Mouse (Mus musculus): ENCODE measurements around the gene Gm20388. TPM values are rescaled to one million over a fixed set of nuclear protein-coding genes. Genes with fewer than 3 reads are reported as not detected.
"Not testable (repeated sequence)": the region's sequence is repeated elsewhere in the genome, so short reads cannot be mapped to it uniquely, and the experiment has no call there.

Gene Gm20388
- polyA plus RNA-seq, 1 experiment from 2014 or later = 47.1 TPM

DNA sequence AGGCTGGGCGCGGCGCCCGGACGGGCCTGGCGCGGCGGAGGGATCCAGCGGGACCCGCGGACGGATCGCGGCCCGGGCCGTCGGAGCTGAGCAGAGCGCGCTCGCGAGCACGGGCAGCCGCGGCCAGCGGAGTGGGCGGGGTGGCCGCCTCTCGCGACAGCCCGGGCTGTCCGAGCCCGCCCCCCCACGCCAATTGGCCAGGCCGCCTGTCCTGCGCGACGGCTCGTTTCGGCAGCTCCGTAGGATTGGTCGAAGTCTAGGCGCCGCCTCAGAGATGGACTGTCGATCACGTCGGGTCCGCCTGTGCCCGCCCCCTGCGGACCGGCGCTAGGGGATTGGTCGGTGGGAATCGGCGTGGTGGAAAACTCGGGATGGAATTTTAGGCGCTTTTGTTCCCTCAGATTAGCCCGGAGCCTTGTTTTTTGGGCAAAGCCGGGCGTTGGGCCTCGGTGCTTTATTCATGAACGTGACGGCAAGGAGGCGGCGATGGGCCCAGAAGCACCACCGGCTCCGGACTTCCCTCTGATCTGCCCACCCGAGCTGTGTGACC is 1742.2 kb downstream of the Gm20388 start, which contains the start of gene Zcchc14:
Gene Zcchc14, minus strand, starts transcription at position 128 of the 550 bp plus-strand sequence.
- Histone ChIP-seq H3K79me2 (ENCODE audit: inconsistent target) (peaks cover 24% of the 10 kb centered on the region; the same call in 1 of the 2 replicates), H3K4me3 (ENCODE audit: inconsistent target) (peak within 1 kb of the TSS; percentile 37), H3K27ac (no peak within 1 kb of the TSS), H3K36me3 (ENCODE audit: inconsistent target) (no peaks in the 10 kb centered on the region)
- 5% methylated on average over 40 of the region's 67 CpGs for WGBS (ENCODE audit: missing documents)

DNA sequence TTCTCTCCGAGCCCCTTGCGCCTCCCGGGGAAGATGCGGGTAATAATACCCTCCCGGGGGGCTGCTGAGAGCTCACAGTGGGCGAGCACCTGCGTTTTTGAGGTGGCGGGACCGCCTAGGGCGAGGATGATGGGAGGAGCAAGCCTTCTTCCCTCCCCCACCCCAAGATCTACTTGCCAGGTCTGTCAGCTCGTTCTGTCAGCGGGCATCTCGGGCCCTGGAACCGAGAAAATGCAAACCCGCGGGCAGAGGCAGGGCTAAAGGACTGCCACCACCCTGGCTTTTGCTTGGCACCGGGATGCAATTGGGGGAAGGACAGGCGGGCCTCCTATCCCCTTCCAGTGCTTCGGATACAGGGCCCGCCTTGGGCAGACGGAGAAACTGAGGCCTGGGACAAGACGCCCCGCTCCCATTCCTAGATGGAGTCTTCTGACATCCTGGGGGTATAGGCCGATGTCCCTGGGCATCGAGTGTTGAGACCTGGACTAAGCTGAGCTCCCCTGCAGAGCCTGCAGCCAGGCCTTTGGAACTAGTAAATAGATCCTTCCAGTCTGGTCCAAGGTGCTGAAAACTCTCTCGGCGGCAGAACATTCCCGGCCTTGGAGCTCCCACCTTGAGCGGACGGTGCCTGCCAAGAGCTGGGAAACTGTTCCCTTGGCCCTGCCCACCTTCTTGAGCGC is 1742.8 kb downstream of the Gm20388 start:
- no peak overlapping the region for H3K27ac ChIP-seq
- H3K36me3 ChIP-seq (ENCODE audit: inconsistent target) = no peaks in the 10 kb centered on the region
- H3K79me2 ChIP-seq (ENCODE audit: inconsistent target) = peaks cover 18% of the 10 kb centered on the region; the same call in 1 of the 2 replicates
- WGBS (ENCODE audit: missing documents) = 17% methylated on average over 31 of the region's 31 CpGs
- peak overlapping the region; percentile 37 for H3K4me3 ChIP-seq (ENCODE audit: inconsistent target)

DNA sequence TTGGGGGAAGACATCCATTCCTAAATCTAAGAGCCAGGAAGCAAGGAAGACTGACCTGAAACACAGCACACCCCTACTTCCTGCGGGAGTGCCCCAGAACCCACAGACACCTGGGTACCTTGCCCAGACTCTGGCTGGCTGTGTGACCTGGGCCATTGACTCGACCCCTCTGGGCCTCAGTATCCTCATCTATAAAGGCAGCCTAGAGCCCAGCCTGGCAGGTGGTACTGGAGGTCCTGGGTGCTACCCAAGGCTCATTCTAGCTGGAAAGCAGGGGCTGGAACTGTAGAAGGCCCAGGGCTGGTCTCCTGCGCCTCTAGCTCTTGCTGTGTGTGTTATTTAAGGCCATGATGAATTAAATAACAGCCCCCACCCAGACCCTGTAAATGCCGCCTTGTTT is 1743.5 kb downstream of the Gm20388 start:
- H3K36me3 ChIP-seq (ENCODE audit: inconsistent target) = no peaks in the 10 kb centered on the region
- 83% methylated on average over 4 of the region's 4 CpGs for WGBS (ENCODE audit: missing documents)
- peaks cover 11% of the 10 kb centered on the region; the same call in 1 of the 2 replicates for H3K79me2 ChIP-seq (ENCODE audit: inconsistent target)
- no peak overlapping the region for H3K4me3 ChIP-seq (ENCODE audit: inconsistent target)
- H3K27ac ChIP-seq = no peak overlapping the region

DNA sequence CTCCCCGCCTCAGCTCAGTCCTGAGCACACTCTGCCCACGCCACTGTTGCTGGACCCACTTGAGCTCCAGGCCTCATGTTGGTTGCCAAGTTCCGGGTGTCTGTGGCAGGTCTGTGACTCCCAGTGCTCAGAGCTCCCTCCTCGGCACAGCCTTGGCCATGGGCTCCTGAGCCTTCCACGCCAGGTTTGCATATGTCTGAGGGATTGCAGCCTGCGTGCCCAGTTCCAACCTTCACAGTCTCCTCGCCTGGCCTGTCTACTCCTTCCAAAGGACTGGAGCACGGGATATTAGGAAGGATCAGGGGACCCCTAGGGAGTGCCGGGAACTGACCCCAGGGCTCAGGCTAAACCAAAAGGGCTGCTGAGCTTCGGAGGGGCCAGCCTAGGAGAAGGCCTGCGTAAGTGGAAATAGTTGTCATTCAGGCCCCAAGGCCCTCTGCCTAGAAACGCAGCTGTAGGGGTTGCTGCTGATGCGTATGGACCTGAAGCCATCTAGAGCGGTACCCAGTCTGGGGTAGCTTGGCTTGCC is 1744.4 kb downstream of the Gm20388 start:
- WGBS (ENCODE audit: missing documents) = 90% methylated on average over 14 of the region's 14 CpGs
- H3K79me2 ChIP-seq (ENCODE audit: inconsistent target) = peaks cover 2% of the 10 kb centered on the region; the same call in 1 of the 2 replicates
- no peak overlapping the region for H3K4me3 ChIP-seq (ENCODE audit: inconsistent target)
- H3K27ac ChIP-seq = no peak overlapping the region
- H3K36me3 ChIP-seq (ENCODE audit: inconsistent target) = no peaks in the 10 kb centered on the region

DNA sequence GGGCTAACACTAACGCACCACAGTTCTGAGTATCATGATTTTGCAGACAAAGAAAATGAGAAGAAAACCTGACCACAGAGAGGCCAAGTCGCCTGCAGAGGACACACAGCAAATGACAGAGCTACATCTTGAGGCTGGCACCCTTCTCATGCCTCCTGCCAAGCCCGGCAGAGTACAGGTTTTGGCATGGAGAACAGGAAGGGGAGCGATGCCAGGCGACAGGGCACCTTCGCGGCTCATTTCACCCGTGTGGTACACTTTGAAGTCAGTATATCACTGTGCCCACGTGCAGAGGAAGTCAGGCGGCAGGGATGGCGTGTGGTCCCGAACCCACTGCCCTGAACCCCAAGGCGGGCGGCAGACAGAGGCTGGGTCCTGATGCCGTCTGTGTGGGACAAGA is 1750.0 kb downstream of the Gm20388 start:
- Histone ChIP-seq H3K36me3 (ENCODE audit: inconsistent target) (no peaks in the 10 kb centered on the region), H3K79me2 (ENCODE audit: inconsistent target) (no peaks in the 10 kb centered on the region), H3K27ac (no peak overlapping the region), H3K4me3 (ENCODE audit: inconsistent target) (no peak overlapping the region)
- WGBS (ENCODE audit: missing documents) = 58% methylated on average over 13 of the region's 15 CpGs

DNA sequence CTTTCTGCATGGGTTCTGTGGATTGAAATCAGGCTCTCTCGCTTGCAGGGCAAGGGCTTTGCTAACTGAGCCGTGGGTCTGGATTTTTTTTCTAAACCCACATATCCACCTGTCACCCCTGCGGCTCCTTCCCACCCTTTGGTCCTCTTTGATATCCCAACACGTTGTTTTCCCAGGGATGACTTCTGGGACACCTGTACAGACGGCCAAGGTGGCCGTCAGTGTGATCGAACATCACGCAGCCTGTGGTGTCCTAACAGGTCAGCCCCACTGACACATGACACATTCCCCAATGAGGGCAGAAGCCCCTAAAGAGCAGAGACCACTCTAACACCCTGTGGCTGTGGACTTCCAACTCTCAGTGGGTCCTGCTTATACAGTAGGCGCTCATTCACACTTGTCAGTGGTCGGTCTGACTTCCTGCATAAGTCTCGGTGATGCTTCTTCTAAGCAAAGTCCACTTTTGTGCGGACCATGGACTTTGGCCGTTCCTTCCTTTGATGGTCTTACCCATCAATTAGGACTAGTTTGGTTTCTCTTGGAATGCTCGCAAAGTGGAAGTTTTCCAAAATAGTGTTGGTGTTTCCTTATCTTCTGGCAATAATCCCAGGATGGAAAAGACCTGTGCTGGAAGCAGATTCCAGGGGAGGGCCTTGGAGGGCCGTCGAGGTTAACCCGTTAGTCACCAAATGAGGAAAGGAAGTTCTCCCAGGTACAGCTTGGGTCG is 1751.2 kb downstream of the Gm20388 start:
- no peak overlapping the region for H3K4me3 ChIP-seq (ENCODE audit: inconsistent target)
- H3K79me2 ChIP-seq (ENCODE audit: inconsistent target) = no peaks in the 10 kb centered on the region
- no peak overlapping the region for H3K27ac ChIP-seq
- WGBS (ENCODE audit: missing documents) = 68% methylated on average over 18 of the region's 18 CpGs
- H3K36me3 ChIP-seq (ENCODE audit: inconsistent target) = no peaks in the 10 kb centered on the region

DNA sequence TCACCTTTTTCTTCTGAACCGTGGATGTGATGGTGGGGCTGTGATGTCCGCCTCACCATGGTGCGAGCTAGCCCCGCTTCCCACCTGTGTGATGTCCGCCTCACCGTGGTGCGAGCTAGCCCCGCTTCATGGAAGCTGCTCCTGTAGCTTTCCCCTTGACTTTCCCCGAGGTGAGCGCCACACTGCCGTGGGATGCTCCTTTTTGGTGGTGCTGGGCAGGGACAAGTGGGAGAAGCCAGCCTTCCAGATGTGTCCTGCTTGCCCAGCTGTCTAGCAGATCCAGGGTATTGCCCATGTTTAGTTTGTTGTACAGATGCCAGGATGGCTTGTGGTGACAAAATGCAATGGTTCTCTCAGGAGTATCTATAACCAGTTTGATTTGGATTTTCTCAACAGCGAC is 1752.5 kb downstream of the Gm20388 start:
- Histone ChIP-seq H3K4me3 (ENCODE audit: inconsistent target) (no peak overlapping the region), H3K79me2 (ENCODE audit: inconsistent target) (no peaks in the 10 kb centered on the region), H3K36me3 (ENCODE audit: inconsistent target) (no peaks in the 10 kb centered on the region), H3K27ac (no peak overlapping the region)
- WGBS (ENCODE audit: missing documents) = 91% methylated on average over 9 of the region's 12 CpGs

DNA sequence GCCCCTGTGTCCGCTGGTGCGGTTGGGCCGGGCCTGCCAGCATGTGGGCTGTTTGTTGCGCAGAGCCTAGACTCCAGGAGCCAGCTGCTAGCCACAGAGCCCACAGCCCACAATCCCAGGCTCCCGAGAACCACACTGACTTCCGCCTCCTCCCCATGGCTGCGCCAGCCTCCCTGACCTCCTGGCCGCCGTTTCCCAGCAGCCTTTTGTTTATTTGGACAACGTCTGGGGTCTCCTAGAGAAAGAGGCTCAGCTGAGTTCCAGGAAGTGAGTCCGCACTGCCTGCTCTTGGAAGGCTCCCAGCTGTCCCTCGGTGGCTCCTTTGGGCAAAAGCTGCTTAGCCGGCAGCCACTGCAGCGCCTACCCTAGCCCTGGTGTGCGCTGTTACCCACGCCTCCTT is 1754.7 kb downstream of the Gm20388 start:
- no peak overlapping the region for H3K4me3 ChIP-seq (ENCODE audit: inconsistent target)
- no peak overlapping the region for H3K27ac ChIP-seq
- no peaks in the 10 kb centered on the region for H3K79me2 ChIP-seq (ENCODE audit: inconsistent target)
- H3K36me3 ChIP-seq (ENCODE audit: inconsistent target) = no peaks in the 10 kb centered on the region
- WGBS (ENCODE audit: missing documents) = 7% methylated on average over 16 of the region's 16 CpGs

DNA sequence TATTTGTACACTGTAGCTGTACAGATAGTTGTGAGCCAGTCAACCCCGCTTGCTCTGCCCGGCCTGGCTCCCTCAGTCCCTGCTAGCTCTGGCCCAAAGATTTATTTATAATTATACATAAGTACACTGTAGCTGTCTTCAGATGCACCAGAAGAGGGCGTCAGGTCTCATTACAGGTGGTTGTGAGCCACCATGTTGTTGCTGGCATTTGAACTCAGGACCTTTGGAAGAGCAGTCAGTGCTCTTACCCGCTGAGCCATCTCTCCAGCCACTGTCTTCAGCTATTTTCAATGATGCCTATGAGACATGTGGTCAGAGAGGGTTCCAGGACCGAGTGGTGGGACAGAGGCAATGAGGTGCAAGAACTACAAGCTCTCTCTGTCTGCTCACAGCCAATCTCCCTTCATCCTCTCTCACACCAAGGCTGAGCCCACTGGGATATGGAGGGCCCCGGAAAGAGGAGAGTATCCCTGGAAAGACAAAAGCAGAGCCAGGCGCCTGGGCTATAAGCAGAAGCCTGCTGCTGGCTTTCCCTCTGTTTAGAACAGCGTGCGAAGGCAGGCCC is 1757.4 kb downstream of the Gm20388 start:
- H3K27ac ChIP-seq; H3K79me2 ChIP-seq (ENCODE audit: inconsistent target); H3K4me3 ChIP-seq (ENCODE audit: inconsistent target); H3K36me3 ChIP-seq (ENCODE audit: inconsistent target): not testable (repeated sequence)
- WGBS (ENCODE audit: missing documents) = 72% methylated on average over 9 of the region's 9 CpGs

DNA sequence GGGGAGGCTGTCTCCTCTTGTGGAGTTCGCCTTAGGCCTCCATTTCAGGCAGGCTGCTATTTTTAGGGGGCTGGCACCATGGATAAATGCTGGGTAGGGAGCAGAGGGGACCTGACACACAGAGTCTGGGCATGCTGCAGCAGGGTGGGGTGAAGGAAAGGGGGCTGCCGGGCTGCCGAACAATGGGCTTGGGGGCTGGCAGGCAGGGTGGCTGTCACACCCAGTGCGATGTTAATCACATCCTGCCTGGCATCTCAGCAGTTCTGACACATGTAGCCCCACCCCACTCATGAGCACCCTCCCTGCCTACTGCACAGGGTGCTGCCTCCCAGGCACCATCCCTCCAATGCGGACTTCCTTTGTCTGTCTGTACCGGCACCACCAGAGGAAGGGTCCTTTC is 1757.9 kb downstream of the Gm20388 start:
- Histone ChIP-seq H3K36me3 (ENCODE audit: inconsistent target) (no peaks in the 10 kb centered on the region), H3K4me3 (ENCODE audit: inconsistent target) (no peak overlapping the region), H3K27ac (no peak overlapping the region), H3K79me2 (ENCODE audit: inconsistent target) (no peaks in the 10 kb centered on the region)
- 16% methylated on average over 6 of the region's 6 CpGs for WGBS (ENCODE audit: missing documents)

DNA sequence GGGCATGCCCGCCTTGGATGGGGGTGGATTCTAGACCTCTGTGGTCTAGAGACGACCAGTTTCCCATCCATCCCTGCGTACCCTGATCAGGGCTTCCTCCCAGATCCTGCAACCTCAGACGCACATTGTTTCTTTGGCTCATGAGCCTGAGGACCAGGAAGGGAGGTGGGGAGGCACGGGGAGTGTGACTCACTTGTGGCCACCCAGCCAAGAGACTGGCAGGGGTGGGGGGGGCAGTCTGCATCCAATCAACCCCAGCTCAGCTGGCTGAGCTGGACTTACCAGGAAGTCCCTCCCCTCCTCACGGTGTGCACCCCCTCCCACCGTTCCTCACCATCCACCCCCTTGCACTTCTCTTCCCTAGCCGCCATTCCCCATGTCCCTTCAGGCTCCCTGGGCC is 1758.6 kb downstream of the Gm20388 start:
- no peaks in the 10 kb centered on the region for H3K79me2 ChIP-seq (ENCODE audit: inconsistent target)
- 10% methylated on average over 8 of the region's 8 CpGs for WGBS (ENCODE audit: missing documents)
- H3K27ac ChIP-seq = no peak overlapping the region
- H3K36me3 ChIP-seq (ENCODE audit: inconsistent target) = no peaks in the 10 kb centered on the region
- H3K4me3 ChIP-seq (ENCODE audit: inconsistent target) = no peak overlapping the region

DNA sequence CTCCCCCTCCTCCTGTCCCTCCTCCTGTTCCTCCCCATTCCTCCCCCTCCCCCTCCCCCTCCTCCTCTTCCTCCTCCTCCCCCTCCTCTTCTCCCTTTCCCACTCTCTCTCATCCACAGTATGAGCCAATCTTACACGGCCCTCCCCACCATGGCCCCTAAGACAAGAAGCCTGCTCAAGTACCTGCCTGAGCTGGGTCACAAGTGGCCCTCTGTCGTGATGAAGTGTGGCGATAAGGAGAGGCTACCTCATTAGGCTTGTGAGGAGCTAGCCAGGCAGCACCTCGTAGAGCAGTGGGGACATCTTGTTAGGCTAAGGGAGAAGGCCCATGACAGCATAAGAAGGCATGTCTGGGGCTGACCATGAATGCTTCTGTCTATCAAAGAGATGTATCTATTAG is 1762.5 kb downstream of the Gm20388 start:
- 78% methylated on average over 3 of the region's 4 CpGs for WGBS (ENCODE audit: missing documents)

DNA sequence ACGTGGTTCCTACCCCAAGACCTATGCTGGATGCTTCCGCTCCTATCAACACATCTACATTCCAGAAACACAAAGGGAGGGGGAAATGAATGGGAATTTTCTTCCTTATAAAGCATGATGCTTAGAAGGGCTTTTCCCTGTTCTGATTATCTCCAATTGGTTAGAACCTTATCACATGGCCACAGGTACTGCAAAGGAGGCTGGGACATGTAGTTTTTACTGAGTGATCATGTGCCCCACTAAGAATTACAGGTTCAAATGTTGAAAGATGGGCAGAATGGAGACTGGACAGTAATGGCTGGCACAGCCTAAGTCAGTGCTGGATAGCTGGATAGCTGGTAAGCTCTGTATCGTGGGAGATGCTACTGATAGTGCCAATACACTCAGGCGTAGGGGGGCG is 1763.3 kb downstream of the Gm20388 start:
- H3K4me3 ChIP-seq (ENCODE audit: inconsistent target) = no peak overlapping the region
- H3K27ac ChIP-seq = no peak overlapping the region
- no peaks in the 10 kb centered on the region for H3K36me3 ChIP-seq (ENCODE audit: inconsistent target)
- no peaks in the 10 kb centered on the region for H3K79me2 ChIP-seq (ENCODE audit: inconsistent target)
- WGBS (ENCODE audit: missing documents) = 79% methylated on average over 5 of the region's 5 CpGs

More for the DNA sequence above, 1762.5 kb downstream of the Gm20388 start:
- H3K36me3 ChIP-seq (ENCODE audit: inconsistent target) = no peaks in the 10 kb centered on the region
- H3K4me3 ChIP-seq (ENCODE audit: inconsistent target) = no peak overlapping the region
- H3K27ac ChIP-seq = no peak overlapping the region
- no peaks in the 10 kb centered on the region for H3K79me2 ChIP-seq (ENCODE audit: inconsistent target)

DNA sequence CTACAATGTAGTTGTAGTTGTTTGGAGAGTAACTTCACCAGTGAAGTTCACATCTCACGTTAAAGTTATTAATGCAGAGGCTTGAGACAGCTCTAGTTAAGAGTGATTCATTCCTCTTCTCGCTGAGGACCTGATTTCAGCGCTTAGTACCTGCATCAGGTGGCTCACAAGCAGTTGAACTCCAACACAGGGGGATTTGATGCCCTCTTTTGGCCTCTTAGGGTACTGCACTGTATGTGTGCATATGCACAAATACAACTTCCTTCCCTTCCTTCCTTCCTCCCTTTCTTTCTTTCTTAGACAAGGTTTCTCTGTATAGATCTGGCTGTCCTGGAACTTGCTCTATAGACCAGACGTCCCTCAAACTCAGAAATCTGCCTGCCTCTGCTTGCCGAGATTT is 1763.9 kb downstream of the Gm20388 start:
- 78% methylated on average over 5 of the region's 5 CpGs for WGBS (ENCODE audit: missing documents)
- Histone ChIP-seq H3K4me3 (ENCODE audit: inconsistent target) (no peak overlapping the region), H3K79me2 (ENCODE audit: inconsistent target) (no peaks in the 10 kb centered on the region), H3K27ac (no peak overlapping the region), H3K36me3 (ENCODE audit: inconsistent target) (no peaks in the 10 kb centered on the region)

DNA sequence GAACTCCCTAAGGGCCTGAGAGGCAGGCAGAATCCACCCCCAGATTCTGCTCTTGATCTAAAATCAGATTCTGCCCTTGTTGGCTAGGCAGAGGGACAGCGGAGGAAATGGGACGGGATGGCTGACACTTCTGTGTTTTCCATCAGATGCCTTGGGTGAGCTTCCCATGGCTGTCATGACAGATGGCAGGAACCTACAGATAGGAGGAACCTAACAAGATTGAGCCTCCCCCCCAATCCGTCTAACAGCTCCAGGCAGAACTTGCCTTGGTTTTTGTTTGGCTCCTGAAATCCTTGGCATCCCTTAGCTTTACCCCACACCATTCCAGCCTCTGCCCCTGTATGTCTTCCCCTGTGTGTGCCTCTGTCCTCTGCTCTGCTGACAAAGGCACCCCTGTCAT is 1764.5 kb downstream of the Gm20388 start:
- no peaks in the 10 kb centered on the region for H3K36me3 ChIP-seq (ENCODE audit: inconsistent target)
- WGBS (ENCODE audit: missing documents) = 82% methylated on average over 3 of the region's 3 CpGs
- no peak overlapping the region for H3K27ac ChIP-seq
- no peaks in the 10 kb centered on the region for H3K79me2 ChIP-seq (ENCODE audit: inconsistent target)
- H3K4me3 ChIP-seq (ENCODE audit: inconsistent target) = no peak overlapping the region

Data from macrophage (primary cell).